Comparison of ENCODE assay signal across 20 mouse cellular contexts in the genomic region with DNA sequence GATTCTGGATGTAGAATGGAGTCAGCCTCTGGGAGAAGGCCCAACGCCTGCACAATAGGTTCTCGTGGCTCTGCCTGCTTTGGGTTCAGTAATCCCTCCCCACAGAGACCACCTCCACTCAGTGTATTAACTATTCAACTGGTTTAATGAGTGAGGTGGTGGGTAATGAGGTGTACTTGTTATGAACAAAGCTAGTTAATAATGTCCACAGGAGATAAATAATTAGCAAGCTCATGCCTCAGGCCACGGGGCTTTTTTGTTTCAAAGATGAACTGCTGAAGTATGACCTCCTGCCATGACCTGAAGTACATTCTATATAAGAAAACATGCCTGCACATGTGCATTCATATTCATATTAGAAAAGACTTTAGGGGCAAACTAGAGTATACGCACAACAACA.
"Had no signal": no experiment of that assay in that cellular context is flagged by ENCODE, and none has a peak within 500 bp of the region (broad histone marks: within the 10 kb centered on the region; RNA-seq: fewer than 3 reads in every experiment).

No protein-coding gene starts in this region.

- DNase-seq: left cerebral cortex, postnatal 4 days; liver, postnatal 0 days; lung, postnatal 10 days; lung, postnatal 36 days; retina, postnatal 1 day; right cerebral cortex, postnatal 25 days; thymus, adult 18-20 months; thymus, postnatal 36 days had no signal

- H3K9me3 ChIP-seq: limb, embryonic 12.5 days; limb, embryonic 15.5 days; lung, embryonic 15.5 days; megakaryocyte, embryonic 14.5 days; midbrain, embryonic 10.5 days; midbrain, embryonic 13.5 days; neural tube, embryonic 13.5 days had no signal

- H3K36me3 ChIP-seq: limb, embryonic 12.5 days; limb, embryonic 15.5 days; lung, embryonic 15.5 days; midbrain, embryonic 10.5 days; midbrain, embryonic 13.5 days; neural tube, embryonic 13.5 days had no signal

- H3K4me2 ChIP-seq: limb, embryonic 12.5 days; limb, embryonic 15.5 days; liver, embryonic 11.5 days; lung, embryonic 15.5 days; midbrain, embryonic 13.5 days; neural tube, embryonic 13.5 days had no signal

- H3K27ac ChIP-seq: kidney, postnatal 0 days; limb, embryonic 12.5 days; limb, embryonic 15.5 days; liver, embryonic 14.5 days; lung, embryonic 15.5 days; midbrain, embryonic 10.5 days; midbrain, embryonic 13.5 days; neural tube, embryonic 13.5 days had no signal

- H3K27me3 ChIP-seq: limb, embryonic 12.5 days; limb, embryonic 15.5 days; lung, embryonic 15.5 days; midbrain, embryonic 13.5 days; neural tube, embryonic 13.5 days had no signal

- H3K4me1 ChIP-seq: limb, embryonic 12.5 days; limb, embryonic 15.5 days; lung, embryonic 15.5 days; megakaryocyte, embryonic 14.5 days; midbrain, embryonic 13.5 days; neural tube, embryonic 13.5 days had no signal

- H3K9ac ChIP-seq: limb, embryonic 12.5 days; limb, embryonic 15.5 days; liver, embryonic 14.5 days; liver, postnatal 0 days; lung, embryonic 15.5 days; midbrain, embryonic 13.5 days; neural tube, embryonic 13.5 days had no signal

- ATAC-seq: liver, postnatal 0 days; midbrain, embryonic 13.5 days; midbrain, embryonic 16.5 days had no signal

- H3K4me3 ChIP-seq: limb, embryonic 12.5 days; limb, embryonic 15.5 days; lung, embryonic 15.5 days; megakaryocyte, embryonic 14.5 days; midbrain, embryonic 10.5 days; midbrain, embryonic 13.5 days; myocyte; neural tube, embryonic 13.5 days had no signal
